Mouse (Mus musculus) kidney, postnatal 4 days (tissue): ENCODE measurements around the gene Dock2.

ENCODE experiments used
- DNase-seq, 2 experiments: peaks; one replicate each; pipeline ENCODE4 v3.0.0; 2021; ENCODE audit warnings: mixed read lengths in 2 of 2

The Dock2 gene

GRCm38 (mm10) chr11:34416619-34416979 is 367.1 kb downstream of the Dock2 start:
- DNase-seq, result no peak

GRCm38 (mm10) chr11:34415884-34416618 is 367.6 kb downstream of the Dock2 start:
- no peak for DNase-seq

GRCm38 (mm10) chr11:34406850-34407249 is 376.8 kb downstream of the Dock2 start:
- DNase-seq, result no peak

GRCm38 (mm10) chr11:34406309-34406708 is 377.4 kb downstream of the Dock2 start:
- DNase-seq, result no peak

- no peak for DNase-seq
Observed at GRCm38 (mm10) chr11:34405311-34405710, 378.4 kb downstream of the Dock2 start.

- no peak for DNase-seq
Observed at GRCm38 (mm10) chr11:34401343-34401742, 382.3 kb downstream of the Dock2 start.

GRCm38 (mm10) chr11:34398555-34398954 is 385.1 kb downstream of the Dock2 start:
- DNase-seq, result no peak

- DNase-seq, result no peak
Observed at GRCm38 (mm10) chr11:34397661-34398060, 386.0 kb downstream of the Dock2 start.

- no peak for DNase-seq
Observed at GRCm38 (mm10) chr11:34395802-34396201, 387.9 kb downstream of the Dock2 start.

- DNase-seq, result no peak
Observed at GRCm38 (mm10) chr11:34392105-34392504, 391.6 kb downstream of the Dock2 start.

- no peak for DNase-seq
Observed at GRCm38 (mm10) chr11:34389261-34390116, 394.2 kb downstream of the Dock2 start.

- no peak for DNase-seq
Observed at GRCm38 (mm10) chr11:34385001-34385688, 398.5 kb downstream of the Dock2 start.

GRCm38 (mm10) chr11:34384178-34384577 is 399.5 kb downstream of the Dock2 start:
- DNase-seq, result no peak

- no peak for DNase-seq
Observed at GRCm38 (mm10) chr11:34383501-34383900, 400.2 kb downstream of the Dock2 start.

GRCm38 (mm10) chr11:34377649-34378048 is 406.0 kb downstream of the Dock2 start:
- no peak for DNase-seq

- DNase-seq, result no peak
Observed at GRCm38 (mm10) chr11:34375557-34375956, 408.1 kb downstream of the Dock2 start.

- DNase-seq, result no peak
Observed at GRCm38 (mm10) chr11:34372224-34372623, 411.5 kb downstream of the Dock2 start.

- no peak for DNase-seq
Observed at GRCm38 (mm10) chr11:34356109-34356508, 427.6 kb downstream of the Dock2 start.

- peak; percentile 46 to 53 for DNase-seq
Observed at GRCm38 (mm10) chr11:34355406-34355805, 428.3 kb downstream of the Dock2 start.

GRCm38 (mm10) chr11:34349453-34350056 is 434.1 kb downstream of the Dock2 start:
- no peak for DNase-seq

- DNase-seq, result peak; percentile 12 to 21
Observed at GRCm38 (mm10) chr11:34348287-34348918, 435.3 kb downstream of the Dock2 start.

- DNase-seq, result no peak
Observed at GRCm38 (mm10) chr11:34344310-34344709, 439.4 kb downstream of the Dock2 start.
